Mouse (Mus musculus): Measurements from ENCODE around the gene Mdh2. TPM values are rescaled to one million over a fixed set of nuclear protein-coding genes. Genes with fewer than 3 reads are reported as not detected.

Mdh2 gene
- total and polyA plus RNA-seq, 2 experiments from 2014 or later = 389 to 2,045 TPM

GRCm38 (mm10) chr5:135733071-135733470 lies 45.2 kb upstream of the Mdh2 start:
- Histone ChIP-seq H3K27ac (ENCODE audit: low read depth) (no peak overlapping the region), H3K9ac (replicated peaks; ENCODE audit: low read depth, low read length) (no peak overlapping the region), H3K9me3 (replicated peaks; ENCODE audit: control insufficient read depth, low read length) (no peaks in the 10 kb centered on the region), H3K4me3 (ENCODE audit: low read depth, low read length) (no peak overlapping the region), H3K36me3 (replicated peaks; ENCODE audit: control insufficient read depth, insufficient read depth, low read length) (peaks cover 87% of the 10 kb centered on the region), H3K4me2 (ENCODE audit: low read depth, low read length) (no peak overlapping the region), H3K4me1 (ENCODE audit: control insufficient read depth, insufficient read depth) (no peaks in the 10 kb centered on the region), H3K27me3 (ENCODE audit: control insufficient read depth, insufficient read depth, low read length) (no peaks in the 10 kb centered on the region)
- DNase-seq (ENCODE audit: low spot score) = no peak
- TF ChIP-seq EP300 (IDR thresholded peaks at IDR 0.05; ENCODE audit: low read depth) (no peak), CTCF (IDR thresholded peaks at IDR 0.05; ENCODE audit: low read depth) (no peak)
- 85% methylated on average over 4 of the region's 4 CpGs for WGBS
- no peak for ATAC-seq (ENCODE audit: insufficient read depth, low read depth)

- H3K9ac ChIP-seq (replicated peaks; ENCODE audit: low read depth, low read length) = no peak overlapping the region
- DNase-seq (ENCODE audit: low spot score) = no peak
- 90% methylated on average over 42 of the region's 42 CpGs for WGBS
- H3K36me3 ChIP-seq (replicated peaks; ENCODE audit: control insufficient read depth, insufficient read depth, low read length) = peaks cover 77% of the 10 kb centered on the region
- TF ChIP-seq EP300 (IDR thresholded peaks at IDR 0.05; ENCODE audit: low read depth) (no peak), CTCF (IDR thresholded peaks at IDR 0.05; ENCODE audit: low read depth) (no peak)
- H3K27me3 ChIP-seq (ENCODE audit: control insufficient read depth, insufficient read depth, low read length) = no peaks in the 10 kb centered on the region
- no peak overlapping the region for H3K4me3 ChIP-seq (ENCODE audit: low read depth, low read length)
- no peak for ATAC-seq (ENCODE audit: insufficient read depth, low read depth)
- H3K4me1 ChIP-seq (ENCODE audit: control insufficient read depth, insufficient read depth) = no peaks in the 10 kb centered on the region
- no peaks in the 10 kb centered on the region for H3K9me3 ChIP-seq (replicated peaks; ENCODE audit: control insufficient read depth, low read length)
- no peak overlapping the region for H3K27ac ChIP-seq (ENCODE audit: low read depth)
- no peak overlapping the region for H3K4me2 ChIP-seq (ENCODE audit: low read depth, low read length)
Observed at GRCm38 (mm10) chr5:135734057-135734680, 44.1 kb upstream of the Mdh2 start.

- peaks cover 70% of the 10 kb centered on the region for H3K36me3 ChIP-seq (replicated peaks; ENCODE audit: control insufficient read depth, insufficient read depth, low read length)
- no peaks in the 10 kb centered on the region for H3K9me3 ChIP-seq (replicated peaks; ENCODE audit: control insufficient read depth, low read length)
- WGBS = 82% methylated on average over 13 of the region's 13 CpGs
- no peak overlapping the region for H3K4me2 ChIP-seq (ENCODE audit: low read depth, low read length)
- ATAC-seq (ENCODE audit: insufficient read depth, low read depth) (no peak), DNase-seq (ENCODE audit: low spot score) (no peak)
- H3K27me3 ChIP-seq (ENCODE audit: control insufficient read depth, insufficient read depth, low read length) = no peaks in the 10 kb centered on the region
- H3K27ac ChIP-seq (ENCODE audit: low read depth) = no peak overlapping the region
- no peak overlapping the region for H3K9ac ChIP-seq (replicated peaks; ENCODE audit: low read depth, low read length)
- H3K4me1 ChIP-seq (ENCODE audit: control insufficient read depth, insufficient read depth) = no peaks in the 10 kb centered on the region
- TF ChIP-seq EP300 (IDR thresholded peaks at IDR 0.05; ENCODE audit: low read depth) (no peak), CTCF (IDR thresholded peaks at IDR 0.05; ENCODE audit: low read depth) (no peak)
- H3K4me3 ChIP-seq (ENCODE audit: low read depth, low read length) = no peak overlapping the region
Observed at GRCm38 (mm10) chr5:135735741-135736140, 42.5 kb upstream of the Mdh2 start.

- no peak overlapping the region for H3K9ac ChIP-seq (replicated peaks; ENCODE audit: low read depth, low read length)
- H3K4me2 ChIP-seq (ENCODE audit: low read depth, low read length) = no peak overlapping the region
- 0 out of 2 replicates have a peak, but pooled peaks have one; percentile 6 for ATAC-seq (ENCODE audit: insufficient read depth, low read depth)
- H3K4me3 ChIP-seq (ENCODE audit: low read depth, low read length) = no peak overlapping the region
- 93% methylated on average over 16 of the region's 16 CpGs for WGBS
- no peaks in the 10 kb centered on the region for H3K27me3 ChIP-seq (ENCODE audit: control insufficient read depth, insufficient read depth, low read length)
- no peak for TF ChIP-seq EP300 (IDR thresholded peaks at IDR 0.05; ENCODE audit: low read depth)
- TF ChIP-seq CTCF (IDR thresholded peaks at IDR 0.05; ENCODE audit: low read depth) = no peak
- no peaks in the 10 kb centered on the region for H3K9me3 ChIP-seq (replicated peaks; ENCODE audit: control insufficient read depth, low read length)
- no peak overlapping the region for H3K27ac ChIP-seq (ENCODE audit: low read depth)
- H3K36me3 ChIP-seq (replicated peaks; ENCODE audit: control insufficient read depth, insufficient read depth, low read length) = peaks cover 68% of the 10 kb centered on the region
- H3K4me1 ChIP-seq (ENCODE audit: control insufficient read depth, insufficient read depth) = no peaks in the 10 kb centered on the region
- DNase-seq (ENCODE audit: low spot score) = no peak
Observed at GRCm38 (mm10) chr5:135736544-135736943, 41.7 kb upstream of the Mdh2 start.

- H3K9me3 ChIP-seq (replicated peaks; ENCODE audit: control insufficient read depth, low read length) = no peaks in the 10 kb centered on the region
- TF ChIP-seq CTCF (IDR thresholded peaks at IDR 0.05; ENCODE audit: low read depth) (peak; percentile 17; the same call in 1 of the 2 replicates), EP300 (IDR thresholded peaks at IDR 0.05; ENCODE audit: low read depth) (no peak)
- H3K4me1 ChIP-seq (ENCODE audit: control insufficient read depth, insufficient read depth) = no peaks in the 10 kb centered on the region
- H3K4me3 ChIP-seq (ENCODE audit: low read depth, low read length) = no peak overlapping the region
- H3K27me3 ChIP-seq (ENCODE audit: control insufficient read depth, insufficient read depth, low read length) = no peaks in the 10 kb centered on the region
- no peak overlapping the region for H3K4me2 ChIP-seq (ENCODE audit: low read depth, low read length)
- no peak overlapping the region for H3K9ac ChIP-seq (replicated peaks; ENCODE audit: low read depth, low read length)
- no peak overlapping the region for H3K27ac ChIP-seq (ENCODE audit: low read depth)
- ATAC-seq (ENCODE audit: insufficient read depth, low read depth) = 0 out of 2 replicates have a peak, but pooled peaks have one; percentile 12
- peaks cover 65% of the 10 kb centered on the region for H3K36me3 ChIP-seq (replicated peaks; ENCODE audit: control insufficient read depth, insufficient read depth, low read length)
- 62% methylated on average over 7 of the region's 7 CpGs for WGBS
- no peak for DNase-seq (ENCODE audit: low spot score)
Observed at GRCm38 (mm10) chr5:135737154-135737553, 41.1 kb upstream of the Mdh2 start.

DNA sequence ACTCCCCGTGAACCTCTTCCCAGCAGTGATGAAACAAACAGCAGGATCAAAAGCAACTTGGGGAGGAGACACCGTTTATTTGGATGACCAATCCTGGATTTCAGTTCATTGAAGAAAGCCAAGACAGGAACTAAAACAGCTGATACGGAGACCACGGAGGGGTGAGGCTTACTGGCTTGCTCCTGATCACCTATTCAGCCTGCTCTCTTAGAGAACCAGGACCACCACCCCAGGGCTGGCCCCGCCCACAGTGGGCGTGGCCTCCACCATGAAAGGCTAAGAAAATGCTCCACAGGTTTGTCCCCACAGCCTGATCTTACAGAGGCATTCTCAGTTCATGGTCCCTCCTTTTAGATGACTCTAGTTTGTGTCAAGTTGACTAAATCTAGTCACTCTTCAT lies 40.0 kb upstream of the Mdh2 start:
- DNase-seq (ENCODE audit: low spot score) = no peak
- 0 out of 2 replicates have a peak, but pooled peaks cover 6% of the 10 kb centered on the region for H3K4me1 ChIP-seq (ENCODE audit: control insufficient read depth, insufficient read depth)
- no peak overlapping the region for H3K27ac ChIP-seq (ENCODE audit: low read depth)
- no peaks in the 10 kb centered on the region for H3K27me3 ChIP-seq (ENCODE audit: control insufficient read depth, insufficient read depth, low read length)
- WGBS = 16% methylated on average over 6 of the region's 6 CpGs
- no peak for TF ChIP-seq CTCF (IDR thresholded peaks at IDR 0.05; ENCODE audit: low read depth)
- TF ChIP-seq EP300 (IDR thresholded peaks at IDR 0.05; ENCODE audit: low read depth) = no peak
- H3K9ac ChIP-seq (replicated peaks; ENCODE audit: low read depth, low read length) = no peak overlapping the region
- H3K4me2 ChIP-seq (ENCODE audit: low read depth, low read length) = no peak overlapping the region
- H3K4me3 ChIP-seq (ENCODE audit: low read depth, low read length) = no peak overlapping the region
- ATAC-seq (ENCODE audit: insufficient read depth, low read depth) = no peak
- H3K9me3 ChIP-seq (replicated peaks; ENCODE audit: control insufficient read depth, low read length) = no peaks in the 10 kb centered on the region
- peaks cover 54% of the 10 kb centered on the region for H3K36me3 ChIP-seq (replicated peaks; ENCODE audit: control insufficient read depth, insufficient read depth, low read length)

All from heart, postnatal 0 days (tissue).